ENCODE assay signal across 11 mouse cellular contexts in genomic region chr14:76686762-76687453, GRCm38 (mm10).
DNase-seq lines count a peak whose midpoint lies in the region; ATAC-seq lines count a peak whose summit lies in the region.
"Had no signal": no experiment of that assay in that cellular context is flagged by ENCODE, and none has a peak within 500 bp of the region (broad histone marks: within the 10 kb centered on the region; RNA-seq: fewer than 3 reads in every experiment).

No protein-coding gene starts in this region.

- WGBS in lung, embryonic 16.5 days = 25% methylated on average over 9 of the region's 9 CpGs
- 29% methylated on average over 9 of the region's 9 CpGs for WGBS in intestine, embryonic 14.5 days

- H3K9ac ChIP-seq in lung, embryonic 16.5 days (ENCODE audit: low read length) = no peak overlapping the region
- no peak overlapping the region for H3K9ac ChIP-seq in intestine, embryonic 14.5 days (ENCODE audit: low read length)
- H3K9ac ChIP-seq: limb, embryonic 15.5 days had no signal

- H3K9me3 ChIP-seq in lung, embryonic 16.5 days (ENCODE audit: control insufficient read depth, low read length) = no peaks in the 10 kb centered on the region
- no peaks in the 10 kb centered on the region for H3K9me3 ChIP-seq in intestine, embryonic 14.5 days (ENCODE audit: control insufficient read depth, low read length)
- H3K9me3 ChIP-seq: limb, embryonic 15.5 days had no signal

- H3K4me3 ChIP-seq in lung, embryonic 16.5 days (ENCODE audit: low read length) = no peak overlapping the region
- H3K4me3 ChIP-seq in intestine, embryonic 14.5 days (ENCODE audit: low read depth, low read length) = no peak overlapping the region
- H3K4me3 ChIP-seq: limb, embryonic 15.5 days had no signal

- H3K36me3 ChIP-seq in lung, embryonic 16.5 days (ENCODE audit: control insufficient read depth, insufficient read depth, low read length) = no peaks in the 10 kb centered on the region
- no peaks in the 10 kb centered on the region for H3K36me3 ChIP-seq in intestine, embryonic 14.5 days (ENCODE audit: control insufficient read depth, insufficient read depth, low read length)
- H3K36me3 ChIP-seq: limb, embryonic 15.5 days had no signal

- H3K4me1 ChIP-seq in lung, embryonic 16.5 days (replicated peaks; ENCODE audit: control insufficient read depth, insufficient read depth, low read length) = peaks cover 32% of the 10 kb centered on the region
- H3K4me1 ChIP-seq in intestine, embryonic 14.5 days (replicated peaks; ENCODE audit: control insufficient read depth, insufficient read depth, low read length) = peaks cover 35% of the 10 kb centered on the region

- H3K27me3 ChIP-seq in lung, embryonic 16.5 days (ENCODE audit: control insufficient read depth, insufficient read depth, low read depth, low read length) = no peaks in the 10 kb centered on the region
- no peaks in the 10 kb centered on the region for H3K27me3 ChIP-seq in intestine, embryonic 14.5 days (replicated peaks; ENCODE audit: control insufficient read depth, insufficient read depth, low read length)
- H3K27me3 ChIP-seq: limb, embryonic 15.5 days had no signal

- DNase-seq in lung, postnatal 25 days (ENCODE audit: low spot score) = no peak
- no peak for DNase-seq in intestine, embryonic 14.5 days (ENCODE audit: low spot score)
- DNase-seq in heart, adult 9 months (ENCODE audit: low spot score in 2 of 2) = no peak
- DNase-seq in spleen, postnatal 10 days (ENCODE audit: low spot score in 2 of 2) = no peak
- DNase-seq: adrenal gland, adult 2 months; cerebellum, adult 9-10 months; right cerebral cortex, postnatal 25 days had no signal

- no peak overlapping the region for H3K4me2 ChIP-seq in lung, embryonic 16.5 days (ENCODE audit: low read depth, low read length)
- H3K4me2 ChIP-seq in intestine, embryonic 14.5 days (ENCODE audit: low read length) = no peak overlapping the region
- H3K4me2 ChIP-seq: limb, embryonic 15.5 days had no signal

- ATAC-seq in lung, embryonic 16.5 days (ENCODE audit: low read depth) = 0 out of 2 replicates have a peak, but pooled peaks have one; percentile 6
- ATAC-seq in common myeloid progenitor, adult 5-6 weeks (replicated peaks; ENCODE audit: low read depth, poor library complexity, severe bottlenecking) = peak; percentile 23; the same call in 1 of the 2 replicates
- ATAC-seq in intestine, embryonic 14.5 days (replicated peaks; ENCODE audit: low FRiP score, low TSS enrichment, low read depth) = peak; percentile 47
- peak; percentile 68; the same call in 1 of the 2 replicates for ATAC-seq in monocyte, adult 5-6 weeks (replicated peaks; ENCODE audit: insufficient number of reproducible peaks, low FRiP score, low TSS enrichment, poor library complexity, severe bottlenecking)

- peak overlapping the region; percentile 36 for H3K27ac ChIP-seq in lung, embryonic 16.5 days (ENCODE audit: low read length)
- 0 out of 2 replicates have a peak overlapping the region, but pooled peaks have one; percentile 35 for H3K27ac ChIP-seq in intestine, embryonic 14.5 days (ENCODE audit: low read depth)

Comparison
In these comparisons a context has a peak if more than half of its experiments do, and no peak if none do; other contexts are left out.
1. ATAC-seq: peak in every context shown above with its lines; median percentile 68 in monocyte, adult 5-6 weeks; 47 in intestine, embryonic 14.5 days; 23 in common myeloid progenitor, adult 5-6 weeks; 6 in lung, embryonic 16.5 days.